Mouse (Mus musculus) E14TG2a.4 (cell line): Measurements from ENCODE around the gene Cic.

Experiments used
- CTCF ChIP-seq: conservative IDR thresholded peaks from 2 replicates; pipeline ENCODE4 v1.5.1; 2014; ENCODE audit warnings: low read length
- NANOG ChIP-seq: IDR thresholded peaks from 2 replicates; pipeline ENCODE4 v1.6.1; 2014; ENCODE audit warnings: borderline replicate concordance, low read length, mixed read lengths
- POU5F1 ChIP-seq: IDR thresholded peaks from 2 replicates; pipeline ENCODE4 v1.6.1; 2014; ENCODE audit warnings: low read length, borderline replicate concordance

GRCm38 (mm10) chr7:25303685-25304006 is 36.1 kb downstream of the Cic start:
- TF ChIP-seq CTCF (no peak), POU5F1 (no peak), NANOG (no peak)
